Mouse (Mus musculus): ENCODE measurements around the gene Cyp4v3. TPM values are rescaled to one million over a fixed set of nuclear protein-coding genes. Genes with fewer than 3 reads are reported as not detected.
"Not testable (repeated sequence)": the region's sequence is repeated elsewhere in the genome, so short reads cannot be mapped to it uniquely, and the experiment has no call there.

Gene Cyp4v3
- polyA plus RNA-seq, 1 experiment from 2014 or later, result 0.24 TPM

DNA sequence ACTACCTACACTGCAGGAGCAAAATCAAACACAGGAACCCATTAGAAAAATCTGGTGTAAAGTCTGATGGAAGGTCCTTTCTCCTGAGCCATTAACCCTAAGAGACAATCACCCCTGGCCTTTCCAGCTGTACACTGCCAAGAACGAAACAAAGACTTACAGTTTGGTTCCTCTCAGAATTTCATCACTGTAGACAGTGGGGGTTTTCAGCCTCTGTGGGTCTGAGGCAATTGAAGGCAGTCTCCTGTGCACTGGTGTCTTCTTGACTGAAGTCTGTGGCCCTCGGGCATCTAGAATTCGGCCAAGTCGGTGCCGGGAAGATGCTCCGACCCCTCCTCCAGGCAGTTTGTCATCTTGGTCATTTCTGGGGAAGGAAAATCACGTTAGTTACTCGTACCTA, 11.3 kb upstream of the Cyp4v3 start:
- no peak overlapping the region for H3K4me3 ChIP-seq
- H3K9me3 ChIP-seq (replicated peaks), result no peaks in the 10 kb centered on the region
- H3K27ac ChIP-seq, result no peak overlapping the region
- no peaks in the 10 kb centered on the region for H3K4me1 ChIP-seq
- peaks cover 30% of the 10 kb centered on the region for H3K36me3 ChIP-seq
- DNase-seq (ENCODE audit: low spot score), result no peak
- WGBS, result 87% methylated on average over 8 of the region's 8 CpGs
- no peaks in the 10 kb centered on the region for H3K27me3 ChIP-seq (ENCODE audit: low read depth, poor library complexity, severe bottlenecking)

GRCm38 (mm10) chr8:45341630-45342628, 8.9 kb upstream of the Cyp4v3 start:
- WGBS, result 95% methylated on average over 12 of the region's 12 CpGs
- Histone ChIP-seq H3K27me3 (ENCODE audit: low read depth, poor library complexity, severe bottlenecking) (no peaks in the 10 kb centered on the region), H3K4me1 (no peaks in the 10 kb centered on the region), H3K36me3 (peaks cover 15% of the 10 kb centered on the region), H3K27ac (no peak overlapping the region), H3K9me3 (replicated peaks) (no peaks in the 10 kb centered on the region), H3K4me3 (no peak overlapping the region)
- DNase-seq (ENCODE audit: low spot score), result no peak

GRCm38 (mm10) chr8:45333493-45333892, 477 bp upstream of the Cyp4v3 start:
- Histone ChIP-seq H3K9me3 (replicated peaks) (no peaks in the 10 kb centered on the region), H3K27me3 (ENCODE audit: low read depth, poor library complexity, severe bottlenecking) (peaks cover 13% of the 10 kb centered on the region), H3K27ac (peak overlapping the region; percentile 78), H3K4me1 (peaks cover 9% of the 10 kb centered on the region), H3K4me3 (peak overlapping the region; percentile 72), H3K36me3 (no peaks in the 10 kb centered on the region)
- DNase-seq (ENCODE audit: low spot score), result peak; percentile 36
- 3% methylated on average over 8 of the region's 8 CpGs for WGBS

DNA sequence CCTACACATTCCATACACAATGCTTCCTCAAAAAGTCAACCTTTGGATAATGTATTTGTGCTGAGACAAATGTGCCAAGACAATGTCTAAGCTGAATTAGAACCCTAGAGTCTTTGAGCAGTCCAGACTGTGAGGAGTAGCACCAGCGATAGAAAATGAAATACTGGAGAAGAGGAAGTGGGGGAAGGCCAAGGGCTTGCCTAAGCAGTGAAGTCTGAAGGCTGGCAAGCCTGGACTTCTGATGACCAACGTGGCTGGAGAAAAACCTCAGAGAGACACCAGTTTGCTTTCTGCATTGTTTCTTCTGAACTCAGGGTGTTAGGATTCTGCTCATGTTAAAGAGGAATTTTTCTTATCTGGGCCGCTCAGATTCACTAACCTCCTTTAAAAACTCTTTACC, 2.2 kb downstream of the Cyp4v3 start:
- Histone ChIP-seq H3K4me3 (no peak overlapping the region), H3K27me3 (ENCODE audit: low read depth, poor library complexity, severe bottlenecking) (peaks cover 13% of the 10 kb centered on the region), H3K4me1 (peaks cover 9% of the 10 kb centered on the region), H3K27ac (no peak overlapping the region), H3K9me3 (replicated peaks) (no peaks in the 10 kb centered on the region), H3K36me3 (no peaks in the 10 kb centered on the region)
- 86% methylated on average over 3 of the region's 3 CpGs for WGBS
- DNase-seq (ENCODE audit: low spot score), result no peak

DNA sequence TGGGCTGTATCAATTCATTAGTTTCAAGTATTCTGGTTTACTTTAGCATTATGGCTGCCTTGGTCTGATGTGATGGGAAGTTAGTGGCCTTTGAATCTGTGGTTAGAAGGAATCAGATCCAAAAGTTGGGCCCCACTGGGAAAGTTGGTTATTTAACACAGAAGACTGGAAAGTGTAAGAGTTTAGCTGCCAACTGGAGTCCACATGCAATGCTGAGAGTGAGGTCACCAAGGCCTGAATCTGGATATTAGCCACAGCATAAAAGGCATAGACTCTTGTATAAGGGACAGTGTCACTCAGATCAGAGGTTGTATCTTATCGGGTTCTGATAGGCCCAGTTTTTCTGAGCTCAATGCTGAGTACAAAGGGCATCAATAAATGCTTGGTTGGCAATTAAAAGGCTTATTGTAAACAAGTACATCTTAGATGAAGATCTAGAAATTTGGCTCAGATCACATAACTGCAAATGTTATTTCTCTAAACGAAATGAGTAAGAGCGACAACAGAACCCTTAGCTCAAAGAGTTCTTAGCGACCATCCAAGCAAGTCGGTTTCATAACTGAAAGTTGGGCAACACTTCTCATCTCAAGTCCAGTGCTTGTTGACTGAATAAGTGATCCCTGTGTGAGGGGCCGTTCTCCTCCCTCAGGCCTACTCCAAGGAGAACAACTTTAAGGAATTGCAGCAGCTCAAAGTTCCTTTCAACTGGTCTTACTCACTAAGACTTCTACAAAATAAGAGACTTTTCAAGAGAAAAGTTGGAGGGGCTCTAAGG, 3.6 kb downstream of the Cyp4v3 start:
- H3K36me3 ChIP-seq, result no peaks in the 10 kb centered on the region
- no peak for DNase-seq (ENCODE audit: low spot score)
- WGBS, result 93% methylated on average over 6 of the region's 6 CpGs
- H3K4me3 ChIP-seq, result no peak overlapping the region
- no peaks in the 10 kb centered on the region for H3K9me3 ChIP-seq (replicated peaks)
- H3K4me1 ChIP-seq, result peaks cover 9% of the 10 kb centered on the region
- H3K27ac ChIP-seq, result no peak overlapping the region
- H3K27me3 ChIP-seq (ENCODE audit: low read depth, poor library complexity, severe bottlenecking), result peaks cover 13% of the 10 kb centered on the region

- not testable (repeated sequence) for H3K36me3 ChIP-seq; H3K4me3 ChIP-seq; DNase-seq (ENCODE audit: low spot score)
Observed at GRCm38 (mm10) chr8:45327076-45327475, 5.9 kb downstream of the Cyp4v3 start.

DNA sequence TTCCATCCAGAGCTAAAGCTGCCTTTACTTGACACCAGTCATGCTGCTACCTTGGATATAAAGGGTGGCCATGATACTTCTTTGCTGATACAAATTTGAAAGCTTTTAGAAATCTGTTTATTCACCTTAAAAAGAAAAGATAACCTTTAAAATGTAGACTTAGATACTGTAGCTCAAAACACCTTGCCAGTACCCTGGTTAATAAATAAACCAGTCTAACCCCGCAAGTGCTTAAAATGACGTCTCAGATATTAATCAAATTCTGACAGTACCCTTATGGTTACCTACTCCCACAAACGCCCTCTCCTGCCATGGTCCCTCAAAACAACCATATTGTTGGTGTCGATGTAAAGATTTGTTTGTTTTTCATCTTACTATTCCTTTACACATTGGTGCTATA, 8.9 kb downstream of the Cyp4v3 start:
- Histone ChIP-seq H3K27ac (no peak overlapping the region), H3K4me1 (no peaks in the 10 kb centered on the region), H3K9me3 (replicated peaks) (no peaks in the 10 kb centered on the region), H3K27me3 (ENCODE audit: low read depth, poor library complexity, severe bottlenecking) (no peaks in the 10 kb centered on the region), H3K4me3 (no peak overlapping the region), H3K36me3 (no peaks in the 10 kb centered on the region)
- WGBS, result 91% methylated on average over 4 of the region's 4 CpGs
- no peak for DNase-seq (ENCODE audit: low spot score)

More at GRCm38 (mm10) chr8:45327076-45327475, 5.9 kb downstream of the Cyp4v3 start:
- not testable (repeated sequence) for H3K27me3 ChIP-seq (ENCODE audit: low read depth, poor library complexity, severe bottlenecking); H3K9me3 ChIP-seq (replicated peaks); H3K27ac ChIP-seq; H3K4me1 ChIP-seq

- 85% methylated on average over 2 of the region's 2 CpGs for WGBS
- H3K4me1 ChIP-seq, result no peaks in the 10 kb centered on the region
- H3K4me3 ChIP-seq, result no peak overlapping the region
- no peaks in the 10 kb centered on the region for H3K9me3 ChIP-seq (replicated peaks)
- no peak for DNase-seq (ENCODE audit: low spot score)
- H3K27me3 ChIP-seq (ENCODE audit: low read depth, poor library complexity, severe bottlenecking), result no peaks in the 10 kb centered on the region
- no peaks in the 10 kb centered on the region for H3K36me3 ChIP-seq
- H3K27ac ChIP-seq, result no peak overlapping the region
Observed at GRCm38 (mm10) chr8:45321365-45321764, 11.7 kb downstream of the Cyp4v3 start.

DNA sequence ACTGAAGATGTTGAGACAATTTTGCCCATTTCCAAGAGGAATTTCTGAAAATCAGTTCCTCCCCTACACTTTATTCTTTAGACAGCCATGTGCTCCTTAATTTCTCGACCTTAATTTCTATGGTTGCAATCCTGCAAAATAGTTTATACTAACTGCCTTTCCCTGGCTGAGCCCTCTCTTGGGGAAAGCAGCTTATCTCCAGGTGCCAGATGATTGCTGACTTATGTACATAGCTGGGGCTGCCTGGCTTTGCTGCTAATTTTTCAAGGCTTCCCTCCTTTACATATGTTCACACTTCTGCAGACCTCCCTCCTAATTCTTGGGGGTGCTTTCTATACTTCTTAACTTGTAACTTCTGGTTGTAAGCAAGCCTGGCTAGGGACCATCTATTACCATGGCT, 12.1 kb downstream of the Cyp4v3 start:
- H3K27ac ChIP-seq, result no peak overlapping the region
- no peaks in the 10 kb centered on the region for H3K4me1 ChIP-seq
- WGBS, result 83% methylated on average over 1 of the region's 1 CpGs
- DNase-seq (ENCODE audit: low spot score), result no peak
- no peaks in the 10 kb centered on the region for H3K9me3 ChIP-seq (replicated peaks)
- no peaks in the 10 kb centered on the region for H3K27me3 ChIP-seq (ENCODE audit: low read depth, poor library complexity, severe bottlenecking)
- H3K4me3 ChIP-seq, result no peak overlapping the region
- H3K36me3 ChIP-seq, result no peaks in the 10 kb centered on the region

DNA sequence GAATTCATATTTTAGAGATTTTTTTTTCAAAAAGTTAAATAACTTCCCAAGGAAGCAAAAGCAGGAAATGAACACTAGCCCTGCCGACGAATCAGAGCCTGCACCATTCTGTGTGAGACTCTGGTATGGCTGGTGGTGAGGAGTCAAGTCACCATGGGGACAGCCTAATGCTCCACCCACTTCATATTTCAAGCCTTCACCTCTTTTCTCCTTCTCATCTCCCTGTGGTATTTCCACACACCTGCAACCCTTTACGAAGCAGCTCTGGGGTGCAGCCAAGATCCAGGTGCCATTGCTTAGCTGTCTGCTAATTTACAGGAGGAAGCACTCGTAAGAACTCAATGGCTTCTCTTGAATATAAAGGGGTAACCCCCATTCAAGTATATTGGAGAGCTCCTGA, 22.0 kb downstream of the Cyp4v3 start:
- Histone ChIP-seq H3K4me3 (no peak overlapping the region), H3K27me3 (ENCODE audit: low read depth, poor library complexity, severe bottlenecking) (no peaks in the 10 kb centered on the region), H3K36me3 (no peaks in the 10 kb centered on the region), H3K4me1 (no peaks in the 10 kb centered on the region), H3K9me3 (replicated peaks) (no peaks in the 10 kb centered on the region), H3K27ac (no peak overlapping the region)
- WGBS, result 95% methylated on average over 4 of the region's 4 CpGs
- no peak for DNase-seq (ENCODE audit: low spot score)

GRCm38 (mm10) chr8:45308366-45308765, 24.6 kb downstream of the Cyp4v3 start, which contains the start of gene Gm45753:
Gene Gm45753, minus strand, starts transcription at chr8:45308466.
- Histone ChIP-seq H3K36me3 (no peaks in the 10 kb centered on the region), H3K27ac (no peak within 1 kb of the TSS), H3K4me1 (no peaks in the 10 kb centered on the region), H3K4me3 (no peak within 1 kb of the TSS), H3K27me3 (ENCODE audit: low read depth, poor library complexity, severe bottlenecking) (no peaks in the 10 kb centered on the region), H3K9me3 (replicated peaks) (no peaks in the 10 kb centered on the region)
- WGBS, result 92% methylated on average over 13 of the region's 13 CpGs
- DNase-seq (ENCODE audit: low spot score), result no peak

- Histone ChIP-seq H3K4me3 (no peak overlapping the region), H3K27ac (no peak overlapping the region), H3K9me3 (replicated peaks) (no peaks in the 10 kb centered on the region), H3K27me3 (ENCODE audit: low read depth, poor library complexity, severe bottlenecking) (no peaks in the 10 kb centered on the region), H3K4me1 (no peaks in the 10 kb centered on the region), H3K36me3 (no peaks in the 10 kb centered on the region)
- DNase-seq (ENCODE audit: low spot score), result no peak
- 88% methylated on average over 1 of the region's 1 CpGs for WGBS
Observed at GRCm38 (mm10) chr8:45305479-45305878, 27.5 kb downstream of the Cyp4v3 start.

GRCm38 (mm10) chr8:45304354-45304753, 28.7 kb downstream of the Cyp4v3 start:
- Histone ChIP-seq H3K36me3 (no peaks in the 10 kb centered on the region), H3K27me3 (ENCODE audit: low read depth, poor library complexity, severe bottlenecking) (no peaks in the 10 kb centered on the region), H3K4me3 (no peak overlapping the region), H3K9me3 (replicated peaks) (no peaks in the 10 kb centered on the region), H3K27ac (no peak overlapping the region), H3K4me1 (no peaks in the 10 kb centered on the region)
- DNase-seq (ENCODE audit: low spot score), result no peak
- 92% methylated on average over 3 of the region's 3 CpGs for WGBS

Measured in limb, embryonic 10.5 days (tissue).